Mouse (Mus musculus) C2C12 (cell line): ENCODE measurements around the gene Smyd1. TPM values are rescaled to one million over a fixed set of nuclear protein-coding genes. Genes with fewer than 3 reads are reported as not detected.

Source experiments
- H3K27me3 ChIP-seq: one replicate; pipeline ENCODE4 v1.6.1; 2011; ENCODE audit not compliant: control insufficient read depth, insufficient read depth, insufficient read length
- H3K36me3 ChIP-seq: one replicate; pipeline ENCODE4 v1.6.1; 2011; ENCODE audit not compliant: control insufficient read depth, insufficient read depth
- H3K4me3 ChIP-seq: one replicate; pipeline ENCODE4 v1.5.1; 2011; ENCODE audit warnings: mild to moderate bottlenecking, control low read depth; ENCODE audit not compliant: poor library complexity, insufficient read depth, severe bottlenecking
- H3K79me2 ChIP-seq: one replicate; pipeline ENCODE4 v1.6.1; 2011; ENCODE audit not compliant: control insufficient read depth, insufficient read depth
- H3K79me3 ChIP-seq: one replicate; pipeline ENCODE4 v1.6.1; 2011; ENCODE audit warnings: low read depth, control low read depth
- H3ac ChIP-seq: one replicate; pipeline ENCODE3; 2011; ENCODE audit warnings: low read depth; ENCODE audit not compliant: control insufficient read depth, insufficient read length
- CEBPB ChIP-seq: IDR thresholded peaks from one replicate; pipeline ENCODE4 v1.6.1; 2011; ENCODE audit warnings: low read depth, mild to moderate bottlenecking, control low read depth, moderate library complexity
- CTCF ChIP-seq: IDR thresholded peaks from one replicate; pipeline ENCODE4 v1.5.1; 2011; ENCODE audit not compliant: control insufficient read depth, insufficient read depth, insufficient read length
- FOSL1 ChIP-seq: IDR thresholded peaks from one replicate; pipeline ENCODE4 v1.8.0; 2011; ENCODE audit warnings: mild to moderate bottlenecking, low read length; ENCODE audit not compliant: poor library complexity, insufficient read depth, severe bottlenecking
- MAX ChIP-seq: IDR thresholded peaks from one replicate; pipeline ENCODE4 v1.6.1; 2011; ENCODE audit warnings: mild to moderate bottlenecking, control low read depth
- MYOD1 ChIP-seq: IDR thresholded peaks from one replicate; pipeline ENCODE4 v1.6.1; 2011; ENCODE audit warnings: low read depth; ENCODE audit not compliant: control insufficient read depth, insufficient read length
- MYOG ChIP-seq: IDR thresholded peaks from one replicate; pipeline ENCODE4 v1.6.1; 2011; ENCODE audit not compliant: control insufficient read depth, insufficient read length; ENCODE audit errors: extremely low read depth
- USF1 ChIP-seq: IDR thresholded peaks from one replicate; pipeline ENCODE4 v1.6.1; 2011; ENCODE audit warnings: low read depth, mild to moderate bottlenecking, control low read depth, moderate library complexity
- polyA plus RNA-seq: library from polyadenylated mRNA; unstranded; fragments of >200 nt; fragmentation: generic; extraction: Trizol; gene quantifications from one replicate; pipeline ENCODE4 v1.2.1, GENCODE M21; 2012; ENCODE audit warnings: missing spikeins

Gene Smyd1
- polyA plus RNA-seq, 1 experiment: 7.1 TPM

GRCm38 (mm10) chr6:71208691-71209090 is 113.3 kb downstream of the Smyd1 start:
- Histone ChIP-seq H3K36me3 (no peaks in the 10 kb centered on the region), H3K79me2 (no peaks in the 10 kb centered on the region), H3K4me3 (no peak overlapping the region), H3K79me3 (no peaks in the 10 kb centered on the region), H3ac (no peak overlapping the region), H3K27me3 (no peaks in the 10 kb centered on the region)
- TF ChIP-seq MAX (no peak), MYOG (no peak), CEBPB (no peak), FOSL1 (no peak), USF1 (no peak), CTCF (no peak), MYOD1 (no peak)

- Histone ChIP-seq H3K4me3 (no peak overlapping the region), H3K79me3 (no peaks in the 10 kb centered on the region), H3K27me3 (no peaks in the 10 kb centered on the region), H3K36me3 (no peaks in the 10 kb centered on the region), H3ac (no peak overlapping the region), H3K79me2 (no peaks in the 10 kb centered on the region)
- TF ChIP-seq CTCF: no peak
- no peak for TF ChIP-seq USF1
- TF ChIP-seq CEBPB: no peak
- no peak for TF ChIP-seq MYOG
- TF ChIP-seq MAX: no peak
- TF ChIP-seq FOSL1: no peak
- no peak for TF ChIP-seq MYOD1
These were observed 117.9 kb downstream of the Smyd1 start for GRCm38 (mm10) chr6:71204166-71204565.

- TF ChIP-seq CTCF (no peak), FOSL1 (no peak), CEBPB (no peak), MAX (no peak), USF1 (no peak), MYOG (no peak), MYOD1 (no peak)
- Histone ChIP-seq H3K27me3 (no peaks in the 10 kb centered on the region), H3K79me3 (no peaks in the 10 kb centered on the region), H3K79me2 (no peaks in the 10 kb centered on the region), H3K36me3 (no peaks in the 10 kb centered on the region), H3K4me3 (no peak overlapping the region), H3ac (no peak overlapping the region)
These were observed 118.4 kb downstream of the Smyd1 start for GRCm38 (mm10) chr6:71203674-71204073.

- Histone ChIP-seq H3K79me2 (no peaks in the 10 kb centered on the region), H3K27me3 (no peaks in the 10 kb centered on the region), H3K36me3 (no peaks in the 10 kb centered on the region), H3K79me3 (no peaks in the 10 kb centered on the region), H3K4me3 (no peak overlapping the region), H3ac (no peak overlapping the region)
- TF ChIP-seq MAX (no peak), MYOD1 (peak; percentile 81)
These were observed 120.1 kb downstream of the Smyd1 start for GRCm38 (mm10) chr6:71201925-71202324.

GRCm38 (mm10) chr6:71199612-71200011 is 122.4 kb downstream of the Smyd1 start, which contains the start of gene Fabp1:
Fabp1 (plus strand) TSS chr6:71199827.
- no peak within 1 kb of the TSS for H3ac ChIP-seq
- TF ChIP-seq MYOG (no peak), MYOD1 (no peak), FOSL1 (no peak), USF1 (no peak), MAX (no peak), CTCF (no peak)
- no peaks in the 10 kb centered on the region for H3K27me3 ChIP-seq
- H3K36me3 ChIP-seq: no peaks in the 10 kb centered on the region
- no peak within 1 kb of the TSS for H3K4me3 ChIP-seq
- H3K79me2 ChIP-seq: no peaks in the 10 kb centered on the region
- no peaks in the 10 kb centered on the region for H3K79me3 ChIP-seq

- Histone ChIP-seq H3K79me3 (no peaks in the 10 kb centered on the region), H3K4me3 (no peak overlapping the region), H3K79me2 (no peaks in the 10 kb centered on the region)
These were observed 124.1 kb downstream of the Smyd1 start for GRCm38 (mm10) chr6:71197636-71198535.

More at GRCm38 (mm10) chr6:71197636-71198535, 124.1 kb downstream of the Smyd1 start:
- no peaks in the 10 kb centered on the region for H3K27me3 ChIP-seq
- H3K36me3 ChIP-seq: no peaks in the 10 kb centered on the region
- TF ChIP-seq MYOG: no peak
- TF ChIP-seq MYOD1: no peak
- TF ChIP-seq CTCF: no peak
- TF ChIP-seq FOSL1: no peak
- no peak for TF ChIP-seq CEBPB
- no peak for TF ChIP-seq MAX
- no peak for TF ChIP-seq USF1
- no peak overlapping the region for H3ac ChIP-seq
